Comparison of ENCODE assay signal across 24 mouse cellular contexts in the genomic region with DNA sequence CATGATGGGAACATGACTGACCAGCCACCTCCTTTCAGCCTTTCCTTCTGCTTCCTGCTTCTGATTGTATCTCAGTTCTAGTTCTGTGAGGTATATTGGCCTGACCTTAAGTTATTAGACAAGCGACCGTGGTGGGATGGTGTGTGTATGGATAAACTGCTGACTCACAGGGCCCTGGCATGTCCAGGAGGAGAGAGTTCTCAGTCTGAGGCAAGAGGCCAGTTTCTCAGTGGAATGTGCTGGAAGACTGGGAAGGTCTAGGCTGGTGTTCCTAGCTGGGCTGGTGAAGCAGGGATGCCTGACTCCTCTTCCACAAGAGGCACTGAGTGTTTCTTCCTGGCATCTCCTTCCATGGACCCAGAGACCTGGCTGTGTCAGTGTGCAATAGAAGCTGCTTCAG. TPM values are rescaled to one million over a fixed set of nuclear protein-coding genes. Genes with fewer than 3 reads are reported as not detected.
"Had no signal": no experiment of that assay in that cellular context is flagged by ENCODE, and none has a peak within 500 bp of the region (broad histone marks: within the 10 kb centered on the region; RNA-seq: fewer than 3 reads in every experiment).

No protein-coding gene starts in this region.

- H3K27ac ChIP-seq: heart, adult 2 months; heart, embryonic 10.5 days; hindbrain, embryonic 13.5 days; hindbrain, embryonic 15.5 days; hindbrain, postnatal 0 days; layer of hippocampus, adult 2 months; left cerebral cortex, adult 2 months; limb, embryonic 10.5 days; limb, embryonic 12.5 days; liver, embryonic 13.5 days had no signal

- H3K36me3 ChIP-seq: heart, embryonic 10.5 days; heart, embryonic 12.5 days; hindbrain, embryonic 13.5 days; hindbrain, embryonic 15.5 days; limb, embryonic 10.5 days; limb, embryonic 12.5 days; liver, embryonic 13.5 days had no signal

- DNase-seq: gastrocnemius, postnatal 14 days; gastrocnemius, postnatal 36 days; heart, adult 11 months; heart, adult 2 months; heart, postnatal 10 days; kidney, adult 11 months; kidney, adult 8-10 months; kidney, postnatal 10 days; kidney, postnatal 4 days; liver; liver, embryonic 13.5 days had no signal

- H3K4me3 ChIP-seq: heart, adult 2 months; heart, embryonic 10.5 days; heart, embryonic 12.5 days; hindbrain, embryonic 13.5 days; hindbrain, embryonic 15.5 days; layer of hippocampus, adult 2 months; left cerebral cortex, adult 2 months; limb, embryonic 10.5 days; limb, embryonic 12.5 days; liver, embryonic 13.5 days had no signal

RNA-seq across cellular contexts. Expression of a gene that starts 4.1 kb away (rescaled TPM):
- polyA plus RNA-seq: heart, adult 2 months; heart, embryonic 10.5 days; heart, embryonic 12.5 days; heart, embryonic 14.5 days; hindbrain, embryonic 15.5 days; hindbrain, postnatal 0 days; intestine, embryonic 14.5 days; kidney, embryonic 14.5 days; limb, embryonic 10.5 days; limb, embryonic 12.5 days; liver, embryonic 11.5 days; liver, embryonic 13.5 days had no signal
